Mouse (Mus musculus) liver, postnatal 0 days (tissue): ENCODE data around the gene Akirin1.

Source experiments
- CTCF ChIP-seq: sonication (generic); IDR thresholded peaks from 2 replicates; pipeline ENCODE4 v1.5.1; 2016; ENCODE audit warnings: antibody characterized with exemption, low read depth
- EP300 ChIP-seq: IDR thresholded peaks from 2 replicates; pipeline ENCODE4 v1.6.1; 2016; ENCODE audit warnings: antibody characterized with exemption, low read depth, mild to moderate bottlenecking

DNA sequence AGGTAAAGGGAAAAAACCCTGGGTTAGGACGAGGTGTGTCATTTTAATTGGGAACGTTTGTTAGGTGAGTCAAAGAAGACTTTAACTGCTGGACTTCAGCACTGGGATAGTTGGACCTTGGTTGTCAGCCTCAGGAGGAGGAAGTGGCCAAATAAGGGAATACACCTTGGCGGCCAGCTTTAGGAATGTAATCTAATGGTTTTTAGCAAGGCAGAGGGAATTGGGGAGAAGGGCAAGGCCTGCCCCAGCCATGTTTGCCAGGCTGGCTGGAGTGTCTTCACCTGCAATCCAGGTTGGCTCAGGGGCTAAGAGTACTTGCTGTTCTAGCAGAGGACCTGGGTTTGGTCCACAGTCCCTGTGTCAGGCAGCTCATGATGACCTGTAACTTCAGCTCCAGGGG lies 17.7 kb upstream of the Akirin1 start:
- TF ChIP-seq EP300, result no peak
- TF ChIP-seq CTCF, result no peak
